Mouse (Mus musculus): ENCODE data around the gene Pigb. TPM values are rescaled to one million over a fixed set of nuclear protein-coding genes. Genes with fewer than 3 reads are reported as not detected.

Gene Pigb
- polyA plus RNA-seq, 1 experiment from 2014 or later = 18.1 TPM

GRCm38 (mm10) chr9:73001314-73002011 is 38.7 kb downstream of the Pigb start:
- H3K36me3 ChIP-seq (replicated peaks; ENCODE audit: control insufficient read depth, insufficient read depth, low read depth, low read length) = no peaks in the 10 kb centered on the region
- 89% methylated on average over 13 of the region's 13 CpGs for WGBS
- H3K4me3 ChIP-seq (ENCODE audit: low read depth, low read length) = no peak overlapping the region
- no peaks in the 10 kb centered on the region for H3K9me3 ChIP-seq (replicated peaks; ENCODE audit: control insufficient read depth, low read length)
- ATAC-seq (replicated peaks; ENCODE audit: insufficient number of reproducible peaks, low FRiP score, low TSS enrichment, low read depth) = no peak
- no peaks in the 10 kb centered on the region for H3K27me3 ChIP-seq (ENCODE audit: control insufficient read depth, insufficient read depth, low read length)
- H3K27ac ChIP-seq (replicated peaks; ENCODE audit: low read depth, low read length) = no peak overlapping the region
- H3K4me2 ChIP-seq (ENCODE audit: low read depth, low read length) = no peak overlapping the region
- H3K9ac ChIP-seq (replicated peaks; ENCODE audit: low read length) = no peak overlapping the region
- H3K4me1 ChIP-seq (ENCODE audit: control insufficient read depth, insufficient read depth, low read length) = no peaks in the 10 kb centered on the region
- DNase-seq (ENCODE audit: low spot score) = no peak

- H3K4me1 ChIP-seq (ENCODE audit: control insufficient read depth, insufficient read depth, low read length) = no peaks in the 10 kb centered on the region
Measured at GRCm38 (mm10) chr9:73000487-73000886, 39.7 kb downstream of the Pigb start.

GRCm38 (mm10) chr9:72996806-72997205 is 43.4 kb downstream of the Pigb start:
- no peaks in the 10 kb centered on the region for H3K36me3 ChIP-seq (replicated peaks; ENCODE audit: control insufficient read depth, insufficient read depth, low read depth, low read length)
- H3K27ac ChIP-seq (replicated peaks; ENCODE audit: low read depth, low read length) = no peak overlapping the region
- no peak overlapping the region for H3K4me3 ChIP-seq (ENCODE audit: low read depth, low read length)
- H3K4me2 ChIP-seq (ENCODE audit: low read depth, low read length) = no peak overlapping the region
- no peak for ATAC-seq (replicated peaks; ENCODE audit: insufficient number of reproducible peaks, low FRiP score, low TSS enrichment, low read depth)
- no peak for DNase-seq (ENCODE audit: low spot score)
- no peaks in the 10 kb centered on the region for H3K4me1 ChIP-seq (ENCODE audit: control insufficient read depth, insufficient read depth, low read length)
- WGBS = 58% methylated on average over 7 of the region's 7 CpGs
- no peaks in the 10 kb centered on the region for H3K27me3 ChIP-seq (ENCODE audit: control insufficient read depth, insufficient read depth, low read length)
- H3K9ac ChIP-seq (replicated peaks; ENCODE audit: low read length) = no peak overlapping the region
- H3K9me3 ChIP-seq (replicated peaks; ENCODE audit: control insufficient read depth, low read length) = no peaks in the 10 kb centered on the region

More at GRCm38 (mm10) chr9:73000487-73000886, 39.7 kb downstream of the Pigb start:
- no peaks in the 10 kb centered on the region for H3K36me3 ChIP-seq (replicated peaks; ENCODE audit: control insufficient read depth, insufficient read depth, low read depth, low read length)
- H3K9ac ChIP-seq (replicated peaks; ENCODE audit: low read length) = no peak overlapping the region
- no peaks in the 10 kb centered on the region for H3K27me3 ChIP-seq (ENCODE audit: control insufficient read depth, insufficient read depth, low read length)
- WGBS = 77% methylated on average over 2 of the region's 2 CpGs
- no peak overlapping the region for H3K4me2 ChIP-seq (ENCODE audit: low read depth, low read length)
- ATAC-seq (replicated peaks; ENCODE audit: insufficient number of reproducible peaks, low FRiP score, low TSS enrichment, low read depth) = no peak
- H3K9me3 ChIP-seq (replicated peaks; ENCODE audit: control insufficient read depth, low read length) = no peaks in the 10 kb centered on the region
- no peak for DNase-seq (ENCODE audit: low spot score)
- H3K4me3 ChIP-seq (ENCODE audit: low read depth, low read length) = no peak overlapping the region
- H3K27ac ChIP-seq (replicated peaks; ENCODE audit: low read depth, low read length) = no peak overlapping the region

GRCm38 (mm10) chr9:72996167-72996566 is 44.0 kb downstream of the Pigb start:
- Histone ChIP-seq H3K4me3 (ENCODE audit: low read depth, low read length) (no peak overlapping the region), H3K4me2 (ENCODE audit: low read depth, low read length) (no peak overlapping the region)

GRCm38 (mm10) chr9:72992576-72992975 is 47.6 kb downstream of the Pigb start:
- Histone ChIP-seq H3K27ac (replicated peaks; ENCODE audit: low read depth, low read length) (no peak overlapping the region), H3K9ac (replicated peaks; ENCODE audit: low read length) (no peak overlapping the region), H3K4me2 (ENCODE audit: low read depth, low read length) (no peak overlapping the region), H3K4me1 (ENCODE audit: control insufficient read depth, insufficient read depth, low read length) (no peaks in the 10 kb centered on the region), H3K9me3 (replicated peaks; ENCODE audit: control insufficient read depth, low read length) (no peaks in the 10 kb centered on the region), H3K27me3 (ENCODE audit: control insufficient read depth, insufficient read depth, low read length) (no peaks in the 10 kb centered on the region), H3K36me3 (replicated peaks; ENCODE audit: control insufficient read depth, insufficient read depth, low read depth, low read length) (no peaks in the 10 kb centered on the region), H3K4me3 (ENCODE audit: low read depth, low read length) (no peak overlapping the region)
- ATAC-seq (replicated peaks; ENCODE audit: insufficient number of reproducible peaks, low FRiP score, low TSS enrichment, low read depth) (no peak), DNase-seq (ENCODE audit: low spot score) (no peak)
- WGBS = 85% methylated on average over 5 of the region's 5 CpGs

More at GRCm38 (mm10) chr9:72996167-72996566, 44.0 kb downstream of the Pigb start:
- DNase-seq (ENCODE audit: low spot score) = no peak
- Histone ChIP-seq H3K27me3 (ENCODE audit: control insufficient read depth, insufficient read depth, low read length) (no peaks in the 10 kb centered on the region), H3K9me3 (replicated peaks; ENCODE audit: control insufficient read depth, low read length) (no peaks in the 10 kb centered on the region), H3K36me3 (replicated peaks; ENCODE audit: control insufficient read depth, insufficient read depth, low read depth, low read length) (no peaks in the 10 kb centered on the region), H3K9ac (replicated peaks; ENCODE audit: low read length) (no peak overlapping the region), H3K4me1 (ENCODE audit: control insufficient read depth, insufficient read depth, low read length) (no peaks in the 10 kb centered on the region), H3K27ac (replicated peaks; ENCODE audit: low read depth, low read length) (no peak overlapping the region)
- no peak for ATAC-seq (replicated peaks; ENCODE audit: insufficient number of reproducible peaks, low FRiP score, low TSS enrichment, low read depth)

GRCm38 (mm10) chr9:72991420-72991819 is 48.8 kb downstream of the Pigb start:
- Histone ChIP-seq H3K27me3 (ENCODE audit: control insufficient read depth, insufficient read depth, low read length) (no peaks in the 10 kb centered on the region), H3K36me3 (replicated peaks; ENCODE audit: control insufficient read depth, insufficient read depth, low read depth, low read length) (no peaks in the 10 kb centered on the region), H3K9ac (replicated peaks; ENCODE audit: low read length) (no peak overlapping the region), H3K4me1 (ENCODE audit: control insufficient read depth, insufficient read depth, low read length) (no peaks in the 10 kb centered on the region), H3K27ac (replicated peaks; ENCODE audit: low read depth, low read length) (no peak overlapping the region), H3K4me2 (ENCODE audit: low read depth, low read length) (no peak overlapping the region), H3K4me3 (ENCODE audit: low read depth, low read length) (no peak overlapping the region), H3K9me3 (replicated peaks; ENCODE audit: control insufficient read depth, low read length) (no peaks in the 10 kb centered on the region)
- ATAC-seq (replicated peaks; ENCODE audit: insufficient number of reproducible peaks, low FRiP score, low TSS enrichment, low read depth) = no peak
- DNase-seq (ENCODE audit: low spot score) = no peak
- 98% methylated on average over 2 of the region's 2 CpGs for WGBS

GRCm38 (mm10) chr9:72988706-72989105 is 51.5 kb downstream of the Pigb start:
- H3K9ac ChIP-seq (replicated peaks; ENCODE audit: low read length) = no peak overlapping the region
- 88% methylated on average over 5 of the region's 5 CpGs for WGBS
- no peak overlapping the region for H3K27ac ChIP-seq (replicated peaks; ENCODE audit: low read depth, low read length)
- no peaks in the 10 kb centered on the region for H3K9me3 ChIP-seq (replicated peaks; ENCODE audit: control insufficient read depth, low read length)
- no peak overlapping the region for H3K4me2 ChIP-seq (ENCODE audit: low read depth, low read length)
- H3K36me3 ChIP-seq (replicated peaks; ENCODE audit: control insufficient read depth, insufficient read depth, low read depth, low read length) = no peaks in the 10 kb centered on the region
- ATAC-seq (replicated peaks; ENCODE audit: insufficient number of reproducible peaks, low FRiP score, low TSS enrichment, low read depth) = no peak
- no peak overlapping the region for H3K4me3 ChIP-seq (ENCODE audit: low read depth, low read length)
- H3K4me1 ChIP-seq (ENCODE audit: control insufficient read depth, insufficient read depth, low read length) = no peaks in the 10 kb centered on the region
- DNase-seq (ENCODE audit: low spot score) = no peak
- H3K27me3 ChIP-seq (ENCODE audit: control insufficient read depth, insufficient read depth, low read length) = no peaks in the 10 kb centered on the region

GRCm38 (mm10) chr9:72987703-72988102 is 52.5 kb downstream of the Pigb start:
- Histone ChIP-seq H3K4me2 (ENCODE audit: low read depth, low read length) (no peak overlapping the region), H3K9me3 (replicated peaks; ENCODE audit: control insufficient read depth, low read length) (no peaks in the 10 kb centered on the region), H3K9ac (replicated peaks; ENCODE audit: low read length) (no peak overlapping the region), H3K4me1 (ENCODE audit: control insufficient read depth, insufficient read depth, low read length) (no peaks in the 10 kb centered on the region), H3K27ac (replicated peaks; ENCODE audit: low read depth, low read length) (no peak overlapping the region), H3K36me3 (replicated peaks; ENCODE audit: control insufficient read depth, insufficient read depth, low read depth, low read length) (no peaks in the 10 kb centered on the region), H3K4me3 (ENCODE audit: low read depth, low read length) (no peak overlapping the region), H3K27me3 (ENCODE audit: control insufficient read depth, insufficient read depth, low read length) (no peaks in the 10 kb centered on the region)
- 70% methylated on average over 3 of the region's 3 CpGs for WGBS
- ATAC-seq (replicated peaks; ENCODE audit: insufficient number of reproducible peaks, low FRiP score, low TSS enrichment, low read depth) (no peak), DNase-seq (ENCODE audit: low spot score) (no peak)
